Mouse (Mus musculus) embryonic fibroblast, embryonic 13.5 days (primary cell): Measurements from ENCODE around the gene Degs1.

Source experiments
- CTCF ChIP-seq: IDR thresholded peaks from 2 replicates; pipeline ENCODE4 v1.5.1; 2011; ENCODE audit warnings: mild to moderate bottlenecking, control low read depth, low read length, moderate library complexity, borderline replicate concordance; ENCODE audit not compliant: insufficient read depth
- POLR2A ChIP-seq: IDR thresholded peaks from 2 replicates; pipeline ENCODE4 v1.6.1; 2011; ENCODE audit warnings: low read depth, mild to moderate bottlenecking, control low read depth, low read length, moderate library complexity

- TF ChIP-seq CTCF (no peak), POLR2A (no peak)
Measured at GRCm38 (mm10) chr1:182279436-182279835, 3.2 kb downstream of the Degs1 start.
